20 mouse cellular contexts compared by ENCODE assay signal in the genomic region with DNA sequence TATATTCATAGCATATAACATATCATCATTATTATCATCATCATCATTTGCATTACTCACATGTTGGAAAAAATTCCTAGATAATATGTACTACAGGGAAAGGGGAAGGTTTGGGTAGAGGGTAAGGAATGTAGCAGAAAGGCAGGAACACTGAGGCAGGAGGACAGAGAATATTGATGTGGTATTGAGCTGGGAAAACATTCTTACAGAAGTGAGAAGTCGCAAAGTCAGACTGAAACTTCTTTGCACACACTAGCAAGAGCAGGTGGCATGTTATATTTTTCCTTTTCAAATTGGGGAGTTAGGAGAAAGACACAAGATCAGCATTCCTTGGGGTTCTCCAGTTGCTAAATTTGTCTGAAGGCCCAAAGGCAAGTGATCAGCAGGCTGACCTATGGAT.
DNase-seq lines count a peak whose midpoint lies in the region; ATAC-seq and TF ChIP-seq lines count a peak whose summit lies in the region.
"Had no signal": no experiment of that assay in that cellular context is flagged by ENCODE, and none has a peak within 500 bp of the region (broad histone marks: within the 10 kb centered on the region; RNA-seq: fewer than 3 reads in every experiment).

No protein-coding gene starts in this region.

- no peaks in the 10 kb centered on the region for H3K79me2 ChIP-seq in CH12.LX (replicated peaks; ENCODE audit: control insufficient read depth, extremely low read depth, insufficient read depth, poor library complexity, severe bottlenecking)

- H3K9ac ChIP-seq in CH12.LX (ENCODE audit: insufficient read depth, low read depth), result no peak overlapping the region
- no peak overlapping the region for H3K9ac ChIP-seq in forebrain, embryonic 11.5 days (ENCODE audit: low read length)

- H3K9me3 ChIP-seq in CH12.LX (replicated peaks; ENCODE audit: low read length), result no peaks in the 10 kb centered on the region
- no peaks in the 10 kb centered on the region for H3K9me3 ChIP-seq in forebrain, embryonic 11.5 days (ENCODE audit: control insufficient read depth, low read length)
- H3K9me3 ChIP-seq: G1E had no signal

- H3K4me3 ChIP-seq in CH12.LX (replicated peaks in 1 of 3; ENCODE audit: low read depth in 2 of 3, low read length in 2 of 3, poor library complexity in 1 of 3), result no peak overlapping the region
- H3K4me3 ChIP-seq in forebrain, embryonic 11.5 days (ENCODE audit: low read depth, low read length), result no peak overlapping the region

- H3K27ac ChIP-seq in CH12.LX (ENCODE audit: insufficient read depth, low read depth), result no peak overlapping the region
- H3K27ac ChIP-seq in forebrain, embryonic 11.5 days (ENCODE audit: low read depth, low read length), result no peak overlapping the region

- no peaks in the 10 kb centered on the region for H3K27me3 ChIP-seq in CH12.LX (replicated peaks)
- no peaks in the 10 kb centered on the region for H3K27me3 ChIP-seq in forebrain, embryonic 11.5 days (ENCODE audit: control insufficient read depth, insufficient read depth, low read length)
- H3K27me3 ChIP-seq: Patski had no signal

- peaks cover 4 to 18% of the 10 kb centered on the region in 2 experiments; a peak in 3 of 4 replicates for H3K4me1 ChIP-seq in CH12.LX (ENCODE audit: control insufficient read depth in 1 of 2, insufficient read depth in 2 of 2)
- H3K4me1 ChIP-seq in forebrain, embryonic 11.5 days (replicated peaks; ENCODE audit: control insufficient read depth, insufficient read depth, low read length), result no peaks in the 10 kb centered on the region

- DNase-seq in A20 (ENCODE audit: low read depth, low spot score) (peak; percentile 27), CH12.LX (ENCODE audit: extremely low read depth) (peak; percentile 15)
- no peak for DNase-seq in cerebellum, adult 9-11 months
- DNase-seq in forebrain, embryonic 11.5 days (ENCODE audit: low spot score), result no peak
- DNase-seq: adrenal gland, adult 2 months; adrenal gland, adult 8-10 months; adrenal gland, postnatal 10 days; adrenal gland, postnatal 14 days; adrenal gland, postnatal 25 days; adrenal gland, postnatal 36 days; B cell, adult 2 months; cerebellum, adult 11 months; cerebellum, adult 11-12 months; cerebellum, adult 18-20 months; cerebellum, adult 2 months; cerebellum, adult 8-10 months had no signal

- in situ Hi-C loops in CH12.LX (cut with MboI; ENCODE audit: low pct_ligation_motif_present, low pct_unique_long_range_greater_than_20kb, low sequenced_read_pairs), result no loop called here

- peak; percentile 97 for TF ChIP-seq EP300 in CH12.LX (IDR thresholded peaks at IDR 0.05; ENCODE audit: low read length)

- no peak for TF ChIP-seq POLR2A in CH12.LX (IDR thresholded peaks at IDR 0.05; ENCODE audit: low read depth, low read length)

- 96% methylated on average over 1 of the region's 1 CpGs for WGBS in forebrain, embryonic 11.5 days

- H3K36me3 ChIP-seq in CH12.LX (replicated peaks in 1 of 2; ENCODE audit: control insufficient read depth in 1 of 2, insufficient read depth in 1 of 2, low read length in 1 of 2), result no peaks in the 10 kb centered on the region
- no peaks in the 10 kb centered on the region for H3K36me3 ChIP-seq in forebrain, embryonic 11.5 days (ENCODE audit: control insufficient read depth, insufficient read depth, low read length)
- H3K36me3 ChIP-seq: G1E had no signal

- dilution Hi-C loops in CH12.LX (cut with MboI; ENCODE audit: extremely low pct_ligation_motif_present, extremely low pct_unique_long_range_greater_than_20kb, low sequenced_read_pairs), result no loop called here

- TF ChIP-seq CTCF in CH12.LX (conservative IDR thresholded peaks at IDR 0.05 in 1 of 2, IDR thresholded peaks at IDR 0.05 in 1 of 2; ENCODE audit: low read depth in 2 of 2, low read length in 2 of 2), result no peak

- 0 out of 2 replicates have a peak overlapping the region, but pooled peaks have one; percentile 36 for H3K4me2 ChIP-seq in CH12.LX (ENCODE audit: insufficient read depth, low read depth, poor library complexity, severe bottlenecking)
- H3K4me2 ChIP-seq in forebrain, embryonic 11.5 days (ENCODE audit: low read depth, low read length, severe bottlenecking), result no peak overlapping the region

- ATAC-seq in forebrain, embryonic 11.5 days (replicated peaks; ENCODE audit: low FRiP score), result no peak
- ATAC-seq: activated CD4-positive, CD25-positive, alpha-beta regulatory T cell, adult 4 months; CD4-positive, CD25-positive, alpha-beta regulatory T cell, adult 4 months; Patski had no signal

- no peak for TF ChIP-seq RAD21 in CH12.LX (IDR thresholded peaks at IDR 0.05; ENCODE audit: low read depth, low read length)

TF ChIP-seq in CH12.LX, 34 proteins besides CTCF, POLR2A, EP300 and RAD21:
- no peak for TF ChIP-seq KAT2A (IDR thresholded peaks at IDR 0.05; ENCODE audit: insufficient replicate concordance, low read length)
- TF ChIP-seq HCFC1 (IDR thresholded peaks at IDR 0.05; ENCODE audit: low read depth, low read length), result no peak
- TF ChIP-seq BHLHE40 (IDR thresholded peaks at IDR 0.05; ENCODE audit: low read depth, low read length), result peak; percentile 59; the same call in 1 of the 2 replicates
- TF ChIP-seq MAFK (IDR thresholded peaks at IDR 0.05; ENCODE audit: insufficient replicate concordance, low read length), result peak; percentile 36; the same call in 1 of the 2 replicates
- TF ChIP-seq ELF1 (IDR thresholded peaks at IDR 0.05; ENCODE audit: low read depth, low read length), result no peak
- TF ChIP-seq JUND (conservative IDR thresholded peaks at IDR 0.05; ENCODE audit: low read depth, low read length), result peak; percentile 90
- no peak for TF ChIP-seq USF1 (IDR thresholded peaks at IDR 0.05; ENCODE audit: low read depth, low read length)
- peak; percentile 51; the same call in 1 of the 2 replicates for TF ChIP-seq CHD2 (IDR thresholded peaks at IDR 0.05; ENCODE audit: low read length)
- no peak for TF ChIP-seq MAX (IDR thresholded peaks at IDR 0.05; ENCODE audit: low read length)
- no peak for TF ChIP-seq NELFE (IDR thresholded peaks at IDR 0.05; ENCODE audit: low read depth, low read length)
- no peak for TF ChIP-seq PAX5 (IDR thresholded peaks at IDR 0.05; ENCODE audit: low read length)
- TF ChIP-seq JUN (IDR thresholded peaks at IDR 0.05; ENCODE audit: insufficient read depth, low read depth, low read length), result peak; percentile 80
- TF ChIP-seq ZMIZ1 (IDR thresholded peaks at IDR 0.05; ENCODE audit: low read depth, low read length), result no peak
- TF ChIP-seq GABPA (IDR thresholded peaks at IDR 0.05; ENCODE audit: insufficient replicate concordance, low read depth, low read length), result no peak
- TF ChIP-seq SIN3A (IDR thresholded peaks at IDR 0.05; ENCODE audit: low read length), result no peak
- TF ChIP-seq ZNF384 (IDR thresholded peaks at IDR 0.05; ENCODE audit: low read depth, low read length), result no peak
- peak; percentile 95 for TF ChIP-seq IRF4 (IDR thresholded peaks at IDR 0.05; ENCODE audit: low read depth, low read length)
- TF ChIP-seq MEF2A (IDR thresholded peaks at IDR 0.05; ENCODE audit: borderline replicate concordance, low read depth, low read length), result 0 out of 2 replicates have a peak, but pooled peaks have one; percentile 26
- TF ChIP-seq RCOR1 (conservative IDR thresholded peaks at IDR 0.05; ENCODE audit: low read depth, low read length), result peak; percentile 66; the same call in 1 of the 2 replicates
- peak; percentile 77 for TF ChIP-seq TCF12 (IDR thresholded peaks at IDR 0.05; ENCODE audit: low read depth, low read length)
- no peak for TF ChIP-seq TBP (conservative IDR thresholded peaks at IDR 0.05; ENCODE audit: low read depth, low read length)
- no peak for TF ChIP-seq E2F4 (IDR thresholded peaks at IDR 0.05; ENCODE audit: insufficient replicate concordance, low read depth, low read length)
- TF ChIP-seq CHD1 (IDR thresholded peaks at IDR 0.05; ENCODE audit: low read depth, low read length), result no peak
- no peak for TF ChIP-seq USF2 (conservative IDR thresholded peaks at IDR 0.05; ENCODE audit: low read depth, low read length)
- TF ChIP-seq SMC3 (IDR thresholded peaks at IDR 0.05; ENCODE audit: low read depth, low read length), result no peak
- no peak for TF ChIP-seq MXI1 (IDR thresholded peaks at IDR 0.05; ENCODE audit: low read depth, low read length)
- no peak for TF ChIP-seq MAZ (IDR thresholded peaks at IDR 0.05; ENCODE audit: low read depth, low read length)
- TF ChIP-seq ZC3H11A (IDR thresholded peaks at IDR 0.05; ENCODE audit: low read depth, low read length), result no peak
- 0 out of 2 replicates have a peak, but pooled peaks have one; percentile 30 for TF ChIP-seq MYC (IDR thresholded peaks at IDR 0.05; ENCODE audit: low read depth, low read length)
- no peak for TF ChIP-seq UBTF (IDR thresholded peaks at IDR 0.05; ENCODE audit: low read depth, low read length)
- no peak for TF ChIP-seq NRF1 (IDR thresholded peaks at IDR 0.05; ENCODE audit: low read depth, low read length)
- TF ChIP-seq ETS1 (conservative IDR thresholded peaks at IDR 0.05; ENCODE audit: low read depth, low read length), result no peak
- no peak for TF ChIP-seq POLR2AphosphoS2 (IDR thresholded peaks at IDR 0.05; ENCODE audit: low read depth, low read length)
- no peak for TF ChIP-seq ZKSCAN1 (IDR thresholded peaks at IDR 0.05; ENCODE audit: borderline replicate concordance, low read depth, low read length)

Comparison
In these comparisons a context has a peak if more than half of its experiments do, and no peak if none do; other contexts are left out.
1. DNase-seq: peak in A20 (single experiment) and CH12.LX (single experiment); none in cerebellum, adult 9-11 months (single experiment) and forebrain, embryonic 11.5 days (single experiment).